Mouse (Mus musculus) kidney, adult 9 months (tissue): ENCODE measurements around the gene Rxrb.
"Not testable (repeated sequence)": the region's sequence is repeated elsewhere in the genome, so short reads cannot be mapped to it uniquely, and the experiment has no call there.

Source experiments
- DNase-seq: peaks from one replicate; pipeline ENCODE4 v3.0.0; 2022

Rxrb gene

DNA sequence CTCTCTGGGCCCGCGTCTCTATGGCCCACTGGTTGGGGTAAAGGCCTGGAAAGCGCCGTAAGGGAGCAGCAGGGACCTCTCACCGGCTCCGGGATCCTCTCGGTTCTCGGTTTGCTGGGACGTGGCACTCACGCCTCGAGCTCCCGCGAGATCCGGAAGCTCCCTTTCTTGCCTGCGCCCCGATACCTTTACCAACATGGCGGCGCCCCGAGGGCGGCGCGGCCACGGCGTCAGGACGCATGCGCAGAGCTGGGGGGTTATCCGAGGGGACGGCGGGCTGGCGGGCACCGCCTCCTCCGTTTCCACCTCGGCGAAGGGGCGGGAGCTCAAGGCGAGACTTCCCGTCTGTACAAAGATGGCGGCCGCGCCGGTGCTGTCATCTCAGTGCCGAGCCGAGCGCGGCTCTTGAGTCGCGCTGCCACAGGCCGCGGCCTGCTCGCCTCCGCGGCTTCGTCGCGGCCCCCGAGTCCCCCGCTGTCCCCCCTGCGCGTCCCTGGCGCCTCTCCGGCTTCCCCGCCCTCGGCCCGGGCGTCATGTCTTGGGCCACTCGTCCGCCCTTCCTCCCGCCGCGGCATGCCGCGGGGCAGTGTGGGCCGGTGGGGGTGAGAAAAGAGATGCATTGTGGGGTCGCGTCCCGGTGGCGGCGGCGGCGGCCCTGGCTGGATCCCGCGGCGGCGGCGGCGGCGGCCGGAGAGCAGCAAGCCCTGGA is at the start of gene Rxrb, which contains the start of gene Slc39a7:
Gene Rxrb, plus strand, starts transcription at position 348 of the 709 bp plus-strand sequence.
Gene Slc39a7, minus strand, starts transcription at position 218 of the 709 bp plus-strand sequence.
- DNase-seq, result peak; percentile 98

DNA sequence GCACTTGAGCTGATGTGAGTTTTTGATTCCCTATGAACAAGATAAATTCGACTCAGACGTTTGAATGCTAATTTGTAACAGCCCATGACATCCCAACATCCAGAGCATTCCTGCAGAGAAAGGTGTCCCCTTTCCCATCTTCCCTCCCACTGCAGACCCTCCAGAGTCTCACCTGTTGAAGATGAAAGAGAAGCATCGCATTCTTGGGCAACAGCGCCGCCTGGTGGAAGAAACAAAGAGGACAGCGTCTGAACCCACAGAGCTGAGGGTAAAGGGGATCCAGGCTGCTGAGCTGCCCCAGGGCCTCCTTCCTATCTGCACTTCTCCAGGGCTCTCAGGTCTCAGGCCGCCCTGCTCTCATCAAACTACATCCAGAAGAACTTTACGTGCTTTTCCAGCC is 49.5 kb upstream of the Rxrb start:
- DNase-seq, result peak; percentile 72

DNA sequence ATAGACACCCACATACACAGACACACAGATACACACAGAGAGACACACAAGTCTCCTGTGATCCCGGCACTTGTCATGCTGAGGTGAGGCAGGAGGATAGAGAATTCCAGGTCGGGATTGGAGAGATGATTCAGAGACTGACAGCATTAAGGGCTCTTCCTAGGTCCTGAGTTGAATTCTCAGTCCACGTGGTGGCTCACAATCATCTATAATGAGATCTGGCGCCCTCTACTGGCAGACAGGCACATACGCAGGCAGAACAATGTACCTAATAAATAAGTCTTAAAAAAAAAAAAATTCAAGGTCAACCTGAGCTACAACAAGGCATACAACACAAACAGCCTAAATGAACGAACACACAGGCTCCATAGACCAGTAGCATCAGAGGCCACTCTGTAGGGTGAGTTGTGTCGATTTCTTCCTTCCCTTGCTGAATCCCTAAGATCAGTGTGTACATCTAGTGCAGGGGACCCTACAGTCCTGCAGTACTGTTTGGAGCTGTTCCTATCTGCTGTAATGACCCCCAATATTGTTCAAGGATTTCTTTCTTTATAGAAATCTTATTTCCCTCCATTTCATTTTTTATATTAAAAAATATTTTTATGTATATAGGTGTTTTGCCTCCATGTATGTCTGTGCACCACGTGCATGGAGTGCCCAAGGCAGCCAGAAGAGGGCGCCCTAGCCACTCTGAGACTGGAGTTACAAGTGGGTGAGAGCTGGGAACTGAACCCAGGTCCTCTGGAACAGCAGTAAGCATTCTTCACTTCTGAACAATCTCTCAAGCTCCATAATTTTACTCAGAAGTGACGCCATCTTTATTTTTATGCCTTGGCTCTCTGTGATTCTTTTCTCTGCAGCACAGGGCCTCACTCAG is 39.6 kb upstream of the Rxrb start:
- DNase-seq, result peak; percentile 69

DNA sequence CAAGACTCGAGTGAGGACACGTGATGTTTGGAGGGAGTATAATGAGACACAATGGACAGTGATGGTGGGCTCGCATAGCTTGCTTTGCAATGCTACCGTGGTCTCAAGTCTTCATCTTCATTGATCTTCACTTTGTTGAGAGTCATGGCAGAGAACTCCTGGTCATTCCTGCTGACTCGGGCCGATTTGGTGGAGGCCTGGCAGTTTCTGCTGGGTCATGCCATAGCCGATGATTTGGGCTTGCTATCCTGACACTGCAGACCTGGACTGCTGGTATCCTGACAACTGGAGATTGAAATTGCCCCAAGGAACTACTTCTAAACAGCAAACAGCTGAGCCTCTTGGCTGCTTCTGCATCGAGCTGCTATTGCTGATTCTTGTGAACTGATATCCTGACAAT is 36.7 kb upstream of the Rxrb start:
- DNase-seq, result no peak

DNA sequence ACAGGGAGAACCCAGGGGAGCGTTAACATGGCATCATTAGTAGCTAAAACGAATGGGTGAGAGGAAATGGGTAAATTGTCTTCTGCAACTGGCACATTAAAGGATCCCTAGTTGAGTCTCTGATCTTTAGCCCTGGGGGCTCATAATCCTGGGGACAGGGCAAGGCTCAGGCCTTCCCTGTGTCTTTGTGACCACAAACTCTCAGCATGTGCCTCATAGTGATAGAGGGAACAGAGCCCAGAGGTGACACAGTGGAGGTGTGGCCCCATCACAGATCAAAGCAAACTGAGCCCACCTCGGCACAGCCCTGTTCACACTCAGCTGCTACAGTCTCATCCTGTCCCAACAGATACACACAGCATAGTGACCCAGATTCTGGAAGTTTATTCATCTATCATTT is 36.0 kb upstream of the Rxrb start:
- DNase-seq, result no peak

DNA sequence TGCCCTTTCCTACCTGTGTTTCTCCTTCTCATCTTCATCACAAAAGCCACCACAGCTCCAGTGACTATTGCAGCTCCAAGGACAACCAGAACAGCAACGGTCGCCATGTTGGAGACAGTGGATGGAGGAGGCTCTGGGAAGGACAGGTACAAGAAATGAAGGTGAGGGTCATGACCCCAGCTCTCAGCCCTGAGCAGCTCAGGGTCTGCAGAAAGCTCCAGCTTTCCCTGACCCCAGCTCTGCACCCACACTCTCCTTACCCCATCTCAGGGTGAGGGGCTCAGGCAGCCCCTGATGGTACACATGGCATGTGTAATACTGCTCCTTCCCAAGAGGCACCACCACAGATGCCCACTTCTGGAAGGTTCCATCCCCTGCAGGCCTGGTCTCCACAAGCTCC is 34.6 kb upstream of the Rxrb start:
- DNase-seq, result not testable (repeated sequence)

DNA sequence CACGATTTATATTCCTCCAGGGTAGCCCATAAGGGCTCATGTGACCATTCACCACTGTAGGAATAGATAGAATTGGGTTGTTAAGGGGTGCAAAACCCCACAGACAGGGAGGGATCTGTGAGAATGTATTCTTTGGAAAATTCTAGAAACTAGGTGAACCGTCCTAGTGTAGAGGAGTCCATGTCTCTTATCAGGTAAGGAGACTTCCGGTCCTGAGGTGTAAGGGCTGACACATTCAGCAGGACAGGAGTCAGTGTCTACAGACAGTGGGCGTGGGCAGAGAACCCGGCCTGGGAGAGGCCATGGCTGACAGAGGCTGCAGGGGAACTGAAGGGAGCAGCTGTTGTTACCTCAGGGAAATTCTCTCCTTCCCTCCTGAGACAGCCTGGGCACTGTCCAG is 32.9 kb upstream of the Rxrb start:
- DNase-seq, result not testable (repeated sequence)

DNA sequence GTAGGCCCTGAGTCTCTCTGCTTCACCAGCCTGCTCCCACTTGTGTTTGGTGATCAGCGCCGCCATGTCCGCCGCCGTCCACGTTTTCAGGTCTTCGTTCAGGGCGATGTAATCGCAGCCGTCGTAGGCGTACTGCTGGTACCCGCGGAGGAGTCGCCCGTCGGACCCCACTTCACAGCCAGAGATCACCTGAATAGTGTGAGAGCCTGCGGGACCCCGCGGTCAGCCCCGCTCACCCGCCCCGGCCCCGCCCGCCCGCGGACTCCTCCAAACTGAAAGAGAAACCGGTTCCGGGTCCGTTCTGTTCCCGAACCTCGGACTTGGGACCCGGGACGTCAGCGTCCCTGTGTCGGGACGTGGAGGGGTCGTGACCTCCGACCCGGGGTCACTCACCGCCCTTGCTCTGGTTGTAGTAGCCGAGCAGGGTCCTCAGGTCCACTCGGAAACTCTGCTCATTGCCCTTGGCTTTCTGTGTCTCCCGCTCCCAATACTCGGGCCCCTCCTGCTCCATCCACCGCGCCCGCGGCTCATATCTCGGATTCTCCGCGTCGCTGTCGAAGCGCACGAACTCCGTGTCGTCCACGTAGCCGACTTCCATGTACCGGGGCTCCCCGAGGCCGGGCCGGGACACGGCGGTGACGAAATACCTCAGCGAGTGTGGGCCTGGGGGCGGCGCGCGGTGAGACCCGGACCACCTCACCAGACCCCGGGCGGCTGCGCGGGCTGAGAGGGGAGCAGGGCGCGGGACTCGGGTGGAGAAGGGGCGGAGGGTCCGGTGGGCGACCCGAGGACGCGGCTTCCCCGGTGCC is 32.1 kb upstream of the Rxrb start:
- DNase-seq, result peak; percentile 51

DNA sequence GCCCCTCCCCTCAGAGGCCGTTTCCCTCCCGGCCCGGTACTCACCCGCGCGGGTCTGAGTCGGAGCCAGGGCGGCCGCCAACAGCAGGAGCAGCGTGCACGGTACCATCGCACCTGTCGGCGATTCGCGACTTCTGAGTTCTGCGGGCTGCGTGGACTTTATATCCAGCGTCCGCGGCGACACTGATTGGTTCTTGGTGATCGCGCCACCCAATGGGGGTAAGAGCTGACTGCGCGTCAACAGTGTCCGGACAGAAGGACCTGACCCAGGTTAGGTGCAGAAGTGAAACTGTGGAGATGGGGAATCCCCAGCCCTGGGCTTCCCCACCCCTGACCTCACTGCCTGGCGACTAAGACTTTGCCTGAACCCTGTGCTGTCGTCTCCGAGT is 31.5 kb upstream of the Rxrb start, which contains the start of gene H2-K1:
Gene H2-K1, minus strand, starts transcription at position 198 of the 388 bp plus-strand sequence.
- peak; percentile 97 for DNase-seq

DNA sequence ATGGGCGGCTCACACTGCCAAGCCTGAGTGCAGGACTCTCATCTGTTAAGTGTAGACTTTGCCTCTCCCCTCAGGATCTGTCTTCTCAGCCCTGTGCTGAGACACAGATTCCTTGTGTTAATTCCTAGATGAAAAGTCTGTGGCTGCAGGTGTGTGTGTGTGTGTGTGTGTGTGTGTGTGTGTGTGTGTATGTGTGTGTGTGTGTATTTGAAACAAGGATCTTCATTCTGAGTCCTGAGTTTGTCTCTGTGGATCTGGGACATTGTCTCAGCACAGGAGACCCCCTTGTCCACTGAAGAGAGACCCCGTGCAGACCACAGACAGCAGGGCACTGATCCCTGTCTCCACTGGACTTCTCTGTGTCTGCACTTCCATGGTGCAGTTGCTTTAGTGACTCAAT is 30.8 kb upstream of the Rxrb start:
- not testable (repeated sequence) for DNase-seq

DNA sequence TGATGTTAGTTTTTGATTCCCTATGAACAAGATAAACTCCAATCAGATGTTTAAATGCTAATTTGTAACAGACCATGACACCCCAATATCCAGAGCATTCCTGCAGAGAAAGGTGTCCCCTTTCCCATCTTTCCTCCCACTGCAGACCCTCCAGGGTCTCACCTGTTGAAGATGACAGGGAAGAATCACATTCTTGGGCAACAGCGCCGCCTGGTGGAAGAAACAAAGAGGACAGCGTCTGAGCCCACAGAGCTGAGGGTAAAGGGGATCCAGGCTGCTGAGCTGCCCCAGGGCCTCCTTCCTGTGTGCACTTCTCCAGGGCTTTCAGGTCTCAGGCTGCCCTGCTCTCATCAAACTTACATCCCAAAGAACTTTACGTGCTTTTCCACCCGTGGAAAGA is 28.2 kb upstream of the Rxrb start:
- DNase-seq, result peak; percentile 44

DNA sequence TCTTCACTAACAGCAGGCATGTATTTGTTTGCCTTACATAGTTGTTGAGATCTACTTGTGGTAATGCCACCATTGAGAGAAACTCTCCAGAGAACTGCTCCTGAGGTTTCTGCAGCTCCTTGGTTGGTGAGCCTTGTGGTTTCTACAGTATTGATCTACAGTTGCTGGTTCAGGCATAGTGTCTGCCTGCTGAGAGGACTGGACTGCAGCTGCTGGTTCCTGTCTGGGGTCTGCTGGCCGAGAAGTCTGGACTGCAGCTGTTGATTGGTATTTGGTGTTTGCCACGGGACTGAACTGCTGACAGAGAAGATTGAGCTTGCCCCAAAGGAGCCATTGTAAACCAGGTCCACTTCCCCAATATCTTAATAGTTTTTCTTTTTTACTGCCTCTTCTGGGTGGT is 25.0 kb upstream of the Rxrb start:
- DNase-seq, result no peak

DNA sequence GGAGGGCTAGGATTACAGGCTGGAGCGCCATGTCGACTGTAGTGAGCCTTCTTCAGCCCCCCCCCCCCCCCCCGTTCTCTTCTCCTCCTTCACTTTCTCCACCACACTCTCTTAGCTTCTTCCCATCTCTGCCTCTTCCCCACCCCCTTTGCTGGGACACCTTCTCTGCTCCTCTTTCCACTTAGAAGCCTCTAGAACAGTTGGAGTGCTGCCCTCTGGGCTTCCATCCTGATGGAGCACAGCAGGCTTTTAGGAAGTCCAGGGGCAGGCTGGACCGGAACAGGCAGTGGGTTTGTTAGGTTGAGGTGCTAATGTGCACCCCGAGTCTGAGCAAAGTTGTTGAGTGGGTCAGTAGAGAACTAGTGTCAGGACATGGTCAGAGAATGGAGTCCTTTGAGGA is 21.5 kb upstream of the Rxrb start:
- no peak for DNase-seq

DNA sequence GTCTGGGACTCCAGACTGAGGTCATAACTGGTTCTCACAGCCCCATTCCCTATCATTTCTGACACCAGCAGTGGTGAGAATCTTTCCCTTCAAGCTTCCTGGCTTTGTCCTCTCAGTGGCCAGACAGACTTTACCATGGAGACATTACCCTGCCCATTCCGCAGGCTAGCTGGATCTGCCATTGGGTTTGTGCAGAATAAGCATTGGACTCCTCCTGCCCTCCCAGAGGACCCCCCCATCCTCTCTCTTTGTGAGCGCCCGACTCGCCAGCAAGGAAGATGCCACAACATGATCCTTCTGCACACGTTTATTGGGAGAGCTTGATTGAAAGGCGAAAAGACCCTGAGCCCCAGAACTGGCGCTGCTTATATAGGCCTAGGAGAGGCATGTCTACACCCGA is 18.2 kb upstream of the Rxrb start:
- no peak for DNase-seq

DNA sequence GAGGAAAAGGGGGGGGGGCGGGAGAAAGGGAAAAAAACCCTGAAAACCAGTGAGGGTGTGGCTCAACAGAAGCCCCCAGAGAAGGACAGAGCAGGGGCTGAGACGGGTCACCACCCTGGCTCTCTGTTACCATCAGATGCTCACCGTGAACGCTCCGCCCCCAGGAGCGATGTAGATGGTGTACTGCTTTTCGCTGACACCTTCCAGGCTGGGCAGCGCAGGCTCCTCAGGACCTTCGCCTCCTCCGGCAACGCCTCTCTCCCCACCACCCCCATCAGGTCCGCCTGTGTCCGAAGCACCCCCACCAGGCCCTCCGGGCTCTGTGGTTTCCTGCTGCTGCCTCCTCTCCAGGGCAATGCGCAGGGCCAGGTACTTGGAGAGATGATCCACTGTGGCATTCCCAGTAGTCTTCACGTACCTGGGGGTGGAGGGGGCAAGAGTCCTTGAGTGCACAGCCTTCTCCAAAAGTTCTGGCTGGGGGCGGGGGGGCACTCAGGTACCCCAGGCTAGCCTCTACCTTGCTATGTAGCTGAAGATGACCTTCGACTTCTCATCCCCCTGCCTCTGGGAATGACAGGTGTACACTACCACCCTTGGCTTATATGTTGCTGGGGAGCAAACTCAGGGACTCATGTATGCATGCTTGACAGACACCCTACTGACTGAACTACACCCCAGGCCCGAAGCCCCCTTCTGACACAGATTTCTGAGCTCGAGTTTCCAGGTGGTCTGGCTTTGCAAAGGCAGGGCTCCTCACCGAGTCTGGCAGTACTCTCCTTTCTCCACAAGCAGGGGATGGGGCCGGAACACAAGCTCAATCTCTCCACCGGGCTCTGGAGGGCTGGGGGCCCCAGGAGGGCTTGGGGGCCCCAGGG is 9.8 kb upstream of the Rxrb start:
- no peak for DNase-seq

DNA sequence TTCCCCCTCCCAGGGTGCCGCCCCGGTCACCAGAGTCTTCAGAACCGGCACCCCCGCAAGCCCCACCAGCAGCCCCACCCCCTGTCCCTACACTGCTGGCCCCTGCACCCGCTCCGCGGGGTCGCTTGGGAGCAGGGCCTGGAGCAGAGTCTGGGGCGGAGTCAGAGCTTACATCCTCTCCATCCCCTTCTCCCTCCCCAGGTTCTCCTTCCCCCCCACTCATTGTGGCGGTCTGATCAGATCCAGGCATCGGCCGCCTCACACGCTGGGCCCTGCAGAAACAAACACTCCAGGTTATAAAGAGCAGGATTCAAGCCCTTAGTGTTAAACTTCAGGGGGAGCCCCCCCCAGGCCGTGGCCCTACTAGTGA is 9.2 kb upstream of the Rxrb start:
- no peak for DNase-seq

DNA sequence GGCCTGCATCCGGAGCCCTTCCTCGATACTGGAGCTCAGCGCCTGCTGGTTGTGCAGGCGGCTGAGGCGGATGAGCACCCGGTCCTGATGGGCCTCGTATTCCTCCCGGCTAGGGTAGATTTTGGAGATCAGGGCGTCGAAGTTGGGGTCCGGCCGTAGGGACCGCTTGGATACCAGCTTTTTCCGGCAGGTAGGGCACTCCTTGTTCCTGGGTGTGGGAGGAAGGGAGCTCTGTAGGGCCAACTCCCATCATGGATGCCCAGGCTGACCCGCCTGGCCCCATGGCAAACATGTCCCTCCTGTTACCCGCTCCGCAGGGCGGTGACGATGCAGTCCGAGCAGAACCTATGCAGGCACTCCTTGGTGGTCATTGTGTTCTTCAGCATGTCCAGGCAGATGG is 8.6 kb upstream of the Rxrb start:
- peak; percentile 15 for DNase-seq

DNA sequence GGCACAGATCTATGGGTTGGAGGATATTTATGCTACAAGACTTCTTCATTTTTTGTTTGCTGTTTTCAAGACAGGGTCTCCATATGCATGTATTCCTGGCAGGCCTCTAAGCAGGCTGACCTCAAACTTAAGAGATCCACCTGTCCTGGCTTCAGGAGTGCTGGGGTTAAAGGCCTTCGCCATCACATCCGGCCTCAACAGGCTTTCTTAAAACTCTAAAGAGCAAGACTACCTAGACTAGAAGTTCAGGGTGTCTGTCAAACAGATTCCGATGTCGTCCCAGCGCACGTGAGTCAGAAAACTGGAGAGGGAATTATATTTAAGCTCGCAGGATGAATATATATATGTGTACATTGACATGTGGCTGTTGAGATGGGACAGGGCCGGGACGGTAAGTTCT is 7.9 kb upstream of the Rxrb start:
- peak; percentile 16 for DNase-seq

DNA sequence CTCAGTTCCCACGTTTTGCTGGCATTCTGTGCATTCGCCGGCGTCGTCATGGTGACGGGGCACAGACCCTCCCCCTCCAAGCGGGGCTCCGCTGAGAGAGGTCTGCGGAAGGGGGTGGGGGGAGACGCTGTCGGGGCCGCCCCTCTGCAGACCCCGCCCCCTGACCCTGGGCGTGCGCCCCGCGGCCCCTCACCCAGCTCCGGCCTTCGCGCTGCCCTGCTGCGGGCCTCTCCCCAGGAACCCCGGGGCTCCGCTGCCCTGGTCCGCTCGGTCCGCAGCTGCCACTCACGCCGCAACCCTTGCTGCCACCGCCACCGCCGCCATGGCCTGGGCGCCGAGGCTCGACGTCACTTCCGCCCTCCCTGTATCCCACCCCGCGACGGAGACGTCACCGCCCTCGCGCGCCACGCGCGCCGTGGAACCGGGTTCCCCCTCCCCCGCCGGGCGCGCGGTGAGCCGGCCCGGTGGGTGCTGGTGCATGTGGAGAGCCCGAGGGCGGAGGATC is 7.2 kb upstream of the Rxrb start, which contains the start of gene Ring1:
Gene Ring1, minus strand, starts transcription at position 364 of the 505 bp plus-strand sequence.
- DNase-seq, result peak; percentile 83

DNA sequence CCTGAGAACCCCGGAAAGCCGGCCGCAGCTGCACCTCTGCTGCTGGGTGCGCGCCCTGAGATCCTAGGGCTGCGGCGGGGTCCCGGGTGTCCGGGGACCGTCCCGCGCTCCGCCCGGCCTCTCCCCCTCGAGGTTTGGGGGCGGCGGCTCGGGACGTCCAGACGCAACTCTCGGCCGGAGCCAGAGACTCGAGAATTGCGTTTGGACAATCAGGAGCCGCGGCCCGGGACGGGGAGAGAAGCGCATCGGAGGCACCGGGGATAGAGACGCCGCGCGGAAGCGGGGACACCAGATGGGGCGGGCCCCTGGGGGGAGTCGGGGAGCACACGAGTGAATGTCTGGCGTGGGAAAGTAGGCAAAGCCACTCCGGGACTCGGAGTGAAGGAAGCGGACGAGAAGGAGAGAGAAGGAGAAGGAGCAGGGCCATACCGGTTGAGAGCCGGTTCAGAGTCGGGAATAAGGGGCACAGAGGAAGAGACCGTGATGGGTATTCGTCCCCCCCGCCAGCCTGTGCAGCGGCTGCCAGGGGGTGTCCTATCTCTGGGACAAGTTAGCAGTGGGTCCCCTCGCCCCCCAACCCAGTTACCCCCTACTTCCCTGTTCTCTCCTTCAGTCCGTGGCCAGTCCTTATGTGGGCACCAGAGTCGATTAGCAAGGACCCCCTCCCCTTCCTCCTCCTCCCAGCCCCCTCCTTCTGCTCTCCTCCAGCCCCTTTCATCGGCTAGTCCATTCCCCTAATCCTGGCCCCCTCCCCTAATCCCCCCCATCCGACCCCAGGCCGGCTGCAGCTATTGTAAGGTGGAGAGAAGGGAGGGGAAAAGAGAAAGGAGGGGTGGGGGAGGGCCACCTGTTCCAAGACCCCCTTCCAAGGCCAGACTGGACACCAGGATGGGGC is 6.5 kb upstream of the Rxrb start:
- peak; percentile 16 for DNase-seq

DNA sequence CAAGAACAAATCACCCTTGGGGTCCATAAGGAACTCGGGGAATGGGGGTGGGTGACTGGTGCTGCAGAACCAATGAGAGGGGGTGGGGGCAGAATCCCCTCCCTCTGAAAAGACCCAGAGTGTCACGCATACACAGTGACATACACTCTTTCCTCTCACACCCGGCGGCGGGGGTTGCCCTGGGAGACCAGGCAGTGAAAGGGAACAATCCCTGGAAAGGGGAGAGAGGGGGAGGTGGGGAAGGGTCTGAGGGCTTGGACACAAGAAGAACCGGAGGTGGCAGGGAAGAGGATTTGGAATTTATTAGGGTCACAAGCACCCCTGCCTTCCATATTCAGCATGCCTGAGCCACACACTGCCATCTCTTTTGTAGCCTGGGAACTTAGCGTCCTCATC is 5.9 kb upstream of the Rxrb start:
- DNase-seq, result peak; percentile 14
